Mouse (Mus musculus) embryonic facial prominence, embryonic 13.5 days (tissue): ENCODE measurements around the gene Me3. TPM values are rescaled to one million over a fixed set of nuclear protein-coding genes. Genes with fewer than 3 reads are reported as not detected.

ENCODE experiments used
- ATAC-seq: fragments of 200-750 bp; cut with Nextera tagmentation; 2 replicates; pipeline ENCODE4 v1.8.0; 2017; ENCODE audit warnings: low read depth; ENCODE audit not compliant: insufficient number of reproducible peaks, insufficient read depth, low FRiP score, low TSS enrichment
- H3K27ac ChIP-seq: fragments of 300-500 bp; sonication (generic); 2 replicates; pipeline ENCODE4 v1.5.1; 2015; ENCODE audit warnings: moderate library complexity, mild to moderate bottlenecking, inconsistent platforms
- H3K27me3 ChIP-seq: fragments of 300-500 bp; sonication (generic); 2 replicates; pipeline ENCODE4 v1.6.1; 2015; ENCODE audit warnings: mild to moderate bottlenecking, inconsistent platforms
- H3K36me3 ChIP-seq: fragments of 300-500 bp; sonication (generic); 2 replicates; pipeline ENCODE4 v1.6.1; 2015; ENCODE audit warnings: mild to moderate bottlenecking, inconsistent platforms
- H3K4me1 ChIP-seq: fragments of 300-500 bp; sonication (generic); 2 replicates; pipeline ENCODE4 v1.6.1; 2015; ENCODE audit warnings: inconsistent platforms
- H3K4me2 ChIP-seq: fragments of 300-500 bp; sonication (generic); 2 replicates; pipeline ENCODE4 v1.6.1; 2015; ENCODE audit warnings: moderate library complexity, mild to moderate bottlenecking, inconsistent platforms
- H3K4me3 ChIP-seq: fragments of 300-500 bp; sonication (generic); 2 replicates; pipeline ENCODE4 v1.5.1; 2015; ENCODE audit warnings: mild to moderate bottlenecking, inconsistent platforms
- H3K9ac ChIP-seq: fragments of 300-500 bp; sonication (generic); 2 replicates; pipeline ENCODE4 v1.6.1; 2015; ENCODE audit warnings: mild to moderate bottlenecking, inconsistent platforms
- H3K9me3 ChIP-seq: fragments of 300-500 bp; sonication (generic); 2 replicates; pipeline ENCODE4 v1.6.1; 2016; ENCODE audit warnings: inconsistent platforms
- WGBS: fragments of 180-500 bp; shearing (Covaris S2); methylation state at CpG from one replicate; pipeline ENCODE4 v1.1.7; 2015; ENCODE audit warnings: mixed read lengths; 5-methylcytosine and 5-hydroxymethylcytosine counted together
- polyA plus RNA-seq: library from polyadenylated mRNA; unstranded; fragments of >200 nt; fragmentation: Nextera tagmentation; extraction: Ambion mirVana; gene quantifications from 2 replicates; pipeline ENCODE4 v1.2.1, GENCODE M21; 2015

Gene Me3
- polyA plus RNA-seq, 1 experiment from 2014 or later = 2.1 TPM

- no peak overlapping the region for H3K4me3 ChIP-seq
- 73% methylated on average over 8 of the region's 8 CpGs for WGBS
- H3K36me3 ChIP-seq = no peaks in the 10 kb centered on the region
- H3K9ac ChIP-seq = no peak overlapping the region
- no peaks in the 10 kb centered on the region for H3K27me3 ChIP-seq
- no peaks in the 10 kb centered on the region for H3K9me3 ChIP-seq
- no peak overlapping the region for H3K4me2 ChIP-seq
- H3K4me1 ChIP-seq = peaks cover 6% of the 10 kb centered on the region; the same call in 1 of the 2 replicates
- no peak overlapping the region for H3K27ac ChIP-seq
- no peak for ATAC-seq
Measured at GRCm38 (mm10) chr7:89839721-89840120, 207.5 kb downstream of the Me3 start.

- H3K4me1 ChIP-seq = peaks cover 15% of the 10 kb centered on the region
- no peaks in the 10 kb centered on the region for H3K27me3 ChIP-seq
- H3K4me3 ChIP-seq = no peak overlapping the region
- H3K27ac ChIP-seq = no peak overlapping the region
- H3K9ac ChIP-seq = no peak overlapping the region
- no peaks in the 10 kb centered on the region for H3K36me3 ChIP-seq
- 0 out of 2 replicates have a peak overlapping the region, but pooled peaks have one; percentile 3 for H3K4me2 ChIP-seq
- 31% methylated on average over 15 of the region's 15 CpGs for WGBS
- no peaks in the 10 kb centered on the region for H3K9me3 ChIP-seq
- 0 out of 2 replicates have a peak, but pooled peaks have one; percentile 60 for ATAC-seq
Measured at GRCm38 (mm10) chr7:89841670-89842403, 209.6 kb downstream of the Me3 start.

- no peaks in the 10 kb centered on the region for H3K36me3 ChIP-seq
- 85% methylated on average over 5 of the region's 5 CpGs for WGBS
- no peak overlapping the region for H3K27ac ChIP-seq
- peaks cover 15% of the 10 kb centered on the region for H3K4me1 ChIP-seq
- H3K4me3 ChIP-seq = no peak overlapping the region
- no peaks in the 10 kb centered on the region for H3K9me3 ChIP-seq
- H3K9ac ChIP-seq = no peak overlapping the region
- H3K4me2 ChIP-seq = no peak overlapping the region
- no peak for ATAC-seq
- no peaks in the 10 kb centered on the region for H3K27me3 ChIP-seq
Measured at GRCm38 (mm10) chr7:89842404-89842715, 210.2 kb downstream of the Me3 start.

- Histone ChIP-seq H3K27me3 (no peaks in the 10 kb centered on the region), H3K9me3 (no peaks in the 10 kb centered on the region), H3K9ac (no peak overlapping the region), H3K27ac (no peak overlapping the region), H3K4me2 (no peak overlapping the region), H3K4me3 (no peak overlapping the region), H3K36me3 (no peaks in the 10 kb centered on the region), H3K4me1 (peaks cover 15% of the 10 kb centered on the region)
- WGBS = 55% methylated on average over 6 of the region's 6 CpGs
- no peak for ATAC-seq
Measured at GRCm38 (mm10) chr7:89843121-89843520, 210.9 kb downstream of the Me3 start.

- WGBS = 29% methylated on average over 6 of the region's 6 CpGs
- Histone ChIP-seq H3K27me3 (no peaks in the 10 kb centered on the region), H3K4me3 (no peak overlapping the region), H3K4me1 (peaks cover 15% of the 10 kb centered on the region), H3K27ac (no peak overlapping the region), H3K9ac (no peak overlapping the region), H3K9me3 (no peaks in the 10 kb centered on the region), H3K36me3 (no peaks in the 10 kb centered on the region), H3K4me2 (no peak overlapping the region)
- ATAC-seq = no peak
Measured at GRCm38 (mm10) chr7:89843533-89843932, 211.3 kb downstream of the Me3 start.

- peaks cover 9% of the 10 kb centered on the region; the same call in 1 of the 2 replicates for H3K4me1 ChIP-seq
- no peak overlapping the region for H3K4me3 ChIP-seq
- no peaks in the 10 kb centered on the region for H3K36me3 ChIP-seq
- H3K9me3 ChIP-seq = no peaks in the 10 kb centered on the region
- no peaks in the 10 kb centered on the region for H3K27me3 ChIP-seq
- H3K9ac ChIP-seq = no peak overlapping the region
- no peak overlapping the region for H3K4me2 ChIP-seq
- no peak overlapping the region for H3K27ac ChIP-seq
- WGBS = 69% methylated on average over 4 of the region's 4 CpGs
- ATAC-seq = no peak
Measured at GRCm38 (mm10) chr7:89845669-89846068, 213.5 kb downstream of the Me3 start.

GRCm38 (mm10) chr7:89850510-89850909 lies 218.3 kb downstream of the Me3 start:
- Histone ChIP-seq H3K4me2 (no peak overlapping the region), H3K9me3 (no peaks in the 10 kb centered on the region), H3K4me3 (no peak overlapping the region), H3K4me1 (peaks cover 10% of the 10 kb centered on the region; the same call in 1 of the 2 replicates), H3K27me3 (no peaks in the 10 kb centered on the region), H3K9ac (no peak overlapping the region), H3K27ac (no peak overlapping the region), H3K36me3 (no peaks in the 10 kb centered on the region)
- no peak for ATAC-seq
- 83% methylated on average over 3 of the region's 3 CpGs for WGBS

GRCm38 (mm10) chr7:89852158-89853095 lies 220.2 kb downstream of the Me3 start:
- no peak overlapping the region for H3K27ac ChIP-seq
- H3K27me3 ChIP-seq = no peaks in the 10 kb centered on the region
- 81% methylated on average over 10 of the region's 10 CpGs for WGBS
- no peaks in the 10 kb centered on the region for H3K36me3 ChIP-seq
- H3K4me2 ChIP-seq = no peak overlapping the region
- ATAC-seq = no peak
- H3K4me1 ChIP-seq = peaks cover 17% of the 10 kb centered on the region
- H3K9me3 ChIP-seq = no peaks in the 10 kb centered on the region
- no peak overlapping the region for H3K9ac ChIP-seq
- no peak overlapping the region for H3K4me3 ChIP-seq

- 82% methylated on average over 5 of the region's 5 CpGs for WGBS
- ATAC-seq = no peak
- Histone ChIP-seq H3K4me2 (no peak overlapping the region), H3K9ac (no peak overlapping the region), H3K27me3 (no peaks in the 10 kb centered on the region), H3K4me1 (peaks cover 17% of the 10 kb centered on the region), H3K4me3 (no peak overlapping the region), H3K27ac (no peak overlapping the region), H3K9me3 (no peaks in the 10 kb centered on the region), H3K36me3 (no peaks in the 10 kb centered on the region)
Measured at GRCm38 (mm10) chr7:89853131-89853530, 220.9 kb downstream of the Me3 start.

GRCm38 (mm10) chr7:89855196-89855595 lies 223.0 kb downstream of the Me3 start:
- Histone ChIP-seq H3K9me3 (no peaks in the 10 kb centered on the region), H3K4me1 (peaks cover 17% of the 10 kb centered on the region), H3K36me3 (no peaks in the 10 kb centered on the region), H3K27me3 (no peaks in the 10 kb centered on the region), H3K4me2 (no peak overlapping the region), H3K9ac (no peak overlapping the region), H3K27ac (no peak overlapping the region), H3K4me3 (no peak overlapping the region)
- no peak for ATAC-seq
- 50% methylated on average over 1 of the region's 1 CpGs for WGBS

- Histone ChIP-seq H3K27ac (no peak overlapping the region; the same call in 1 of the 2 replicates), H3K9ac (no peak overlapping the region)
Measured at GRCm38 (mm10) chr7:89856440-89857217, 224.4 kb downstream of the Me3 start.

More at GRCm38 (mm10) chr7:89856440-89857217, 224.4 kb downstream of the Me3 start:
- no peaks in the 10 kb centered on the region for H3K9me3 ChIP-seq
- no peaks in the 10 kb centered on the region for H3K27me3 ChIP-seq
- H3K4me1 ChIP-seq = peaks cover 17% of the 10 kb centered on the region
- no peaks in the 10 kb centered on the region for H3K36me3 ChIP-seq
- H3K4me3 ChIP-seq = no peak overlapping the region
- peak overlapping the region; percentile 30 for H3K4me2 ChIP-seq
- 0 out of 2 replicates have a peak, but pooled peaks have one; percentile 48 for ATAC-seq
- 49% methylated on average over 17 of the region's 17 CpGs for WGBS
